Mouse (Mus musculus): ENCODE data around the gene Asah2.
"Not testable (repeated sequence)": the region's sequence is repeated elsewhere in the genome, so short reads cannot be mapped to it uniquely, and the experiment has no call there.

The Asah2 gene

GRCm38 (mm10) chr19:32102294-32102975, 5.6 kb downstream of the Asah2 start:
- DNase-seq = no peak

DNA sequence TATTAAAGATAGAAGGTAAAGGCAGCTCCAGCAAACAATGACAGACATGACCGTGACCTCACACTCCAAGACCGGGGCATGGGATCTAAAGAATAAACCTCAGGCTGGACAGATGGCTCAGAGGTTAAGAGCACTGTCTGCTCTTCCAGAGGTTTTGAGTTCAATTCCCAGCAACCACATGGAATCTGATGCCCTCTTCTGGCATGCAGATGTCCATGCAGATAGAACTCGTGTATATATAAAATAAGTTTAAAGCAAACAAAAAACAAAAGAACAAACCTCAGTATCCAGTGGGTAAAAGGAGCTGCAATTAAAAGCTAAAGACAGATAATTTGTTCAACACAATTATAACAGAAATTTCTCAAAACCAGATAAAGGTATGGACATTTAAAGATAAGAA, 9.4 kb downstream of the Asah2 start:
- no peak for DNase-seq

- no peak for DNase-seq
Measured at GRCm38 (mm10) chr19:32092358-32092757, 15.7 kb downstream of the Asah2 start.

DNA sequence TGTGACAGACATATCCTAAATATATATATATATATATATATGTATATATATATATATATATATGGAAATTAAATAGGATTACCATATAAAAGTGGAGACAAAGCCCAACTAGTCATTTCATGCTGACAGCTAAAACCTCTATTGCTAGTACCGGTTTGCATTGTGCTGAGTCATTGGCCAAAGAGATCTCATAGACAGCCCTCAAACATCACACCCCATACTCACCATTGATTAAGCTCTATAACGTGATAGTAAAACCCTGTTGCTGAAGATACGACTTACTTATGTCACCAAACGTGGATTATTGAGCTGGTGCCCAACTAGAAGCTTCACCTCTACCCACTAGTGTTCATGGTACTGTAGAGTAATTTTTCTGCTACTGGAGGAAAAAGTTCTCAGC, 17.2 kb downstream of the Asah2 start:
- no peak for DNase-seq

- DNase-seq = no peak
Measured at GRCm38 (mm10) chr19:32088570-32088969, 19.4 kb downstream of the Asah2 start.

GRCm38 (mm10) chr19:32087736-32088470, 20.1 kb downstream of the Asah2 start:
- no peak for DNase-seq

GRCm38 (mm10) chr19:32084813-32085212, 23.2 kb downstream of the Asah2 start:
- not testable (repeated sequence) for DNase-seq

GRCm38 (mm10) chr19:32070340-32070739, 37.7 kb downstream of the Asah2 start:
- DNase-seq = no peak

- no peak for DNase-seq
Measured at GRCm38 (mm10) chr19:32069598-32069997, 38.4 kb downstream of the Asah2 start.

DNA sequence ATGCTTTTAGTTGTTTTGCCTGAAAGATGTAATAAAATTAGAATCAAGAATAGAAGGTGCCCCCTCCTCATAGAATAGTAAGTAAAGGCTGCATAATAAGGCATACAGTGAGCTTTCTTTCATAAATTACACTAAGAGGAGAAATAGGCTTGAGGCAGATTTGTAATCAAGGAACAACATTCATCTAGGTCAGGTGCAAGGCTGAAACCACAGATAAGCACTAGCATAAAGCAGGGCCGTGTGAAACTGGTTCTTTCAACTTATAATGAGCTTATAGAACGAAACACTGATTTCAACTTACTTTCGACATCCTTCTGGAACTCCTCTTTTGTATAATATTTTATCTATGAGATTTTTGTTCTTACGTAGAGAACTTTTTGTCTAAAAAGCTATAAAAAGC, 40.3 kb downstream of the Asah2 start:
- DNase-seq = no peak

GRCm38 (mm10) chr19:32061294-32061693, 46.7 kb downstream of the Asah2 start:
- DNase-seq = no peak

DNA sequence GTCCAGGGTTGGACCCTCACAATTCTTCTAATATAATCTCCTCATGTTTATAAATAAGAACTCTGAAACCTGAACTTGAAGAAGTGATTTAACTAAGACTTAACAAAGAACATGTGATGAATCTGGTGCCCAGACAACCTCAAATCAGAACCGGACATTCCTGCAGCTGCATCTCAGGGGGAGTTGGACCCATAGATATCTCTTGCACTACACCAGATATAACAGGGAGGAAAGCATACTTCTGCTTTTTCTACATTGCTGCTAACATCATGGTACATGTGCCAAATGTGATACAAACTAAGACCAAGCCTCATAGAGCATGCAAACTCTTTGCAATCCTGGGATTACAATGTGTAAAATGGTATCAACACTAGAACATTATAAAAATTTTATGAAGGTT, 51.8 kb downstream of the Asah2 start:
- DNase-seq = no peak

- DNase-seq = no peak
Measured at GRCm38 (mm10) chr19:32055725-32056124, 52.3 kb downstream of the Asah2 start.

DNA sequence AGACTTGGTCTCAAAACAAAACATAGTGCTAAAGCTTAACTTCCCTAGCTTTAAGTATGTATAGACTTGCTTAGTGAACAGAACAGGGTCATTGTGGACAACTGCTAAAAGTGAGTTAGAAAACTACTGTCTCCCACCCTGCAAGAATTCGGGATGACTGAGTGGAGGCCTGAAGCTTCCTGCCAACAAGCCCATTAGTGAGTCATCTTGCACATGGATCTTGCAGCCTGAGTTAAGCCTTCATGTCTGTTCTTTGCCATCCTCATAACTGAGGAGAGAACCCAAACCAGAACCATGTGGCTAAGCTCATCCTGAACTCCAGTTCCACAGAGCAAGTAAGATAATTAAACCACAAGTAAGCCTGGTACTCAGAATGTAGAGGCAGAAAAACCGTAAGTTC, 56.8 kb downstream of the Asah2 start:
- DNase-seq = no peak

GRCm38 (mm10) chr19:32032881-32033280, 75.1 kb downstream of the Asah2 start:
- DNase-seq = peak; percentile 9 to 13

DNA sequence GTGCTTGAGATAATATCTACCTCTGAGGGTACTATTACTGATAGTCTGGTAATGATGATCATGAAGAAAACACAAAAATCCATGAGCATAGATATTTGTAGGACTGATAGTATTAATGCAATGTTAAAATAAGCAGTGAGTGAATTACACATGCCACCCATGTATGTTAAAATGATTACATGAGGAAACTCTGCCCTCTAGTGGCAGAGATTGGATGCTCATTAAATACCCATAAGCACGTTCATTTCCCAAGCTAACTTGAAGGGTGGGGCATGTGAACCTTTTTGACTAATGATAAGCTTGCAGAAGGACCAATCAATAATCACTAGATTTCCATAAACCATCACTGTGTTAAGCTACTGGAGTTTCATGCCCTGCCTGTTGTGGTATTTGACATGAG, 77.6 kb downstream of the Asah2 start:
- peak; percentile 67 to 79 for DNase-seq

- no peak for DNase-seq
Measured at GRCm38 (mm10) chr19:32025443-32025842, 82.6 kb downstream of the Asah2 start.

DNA sequence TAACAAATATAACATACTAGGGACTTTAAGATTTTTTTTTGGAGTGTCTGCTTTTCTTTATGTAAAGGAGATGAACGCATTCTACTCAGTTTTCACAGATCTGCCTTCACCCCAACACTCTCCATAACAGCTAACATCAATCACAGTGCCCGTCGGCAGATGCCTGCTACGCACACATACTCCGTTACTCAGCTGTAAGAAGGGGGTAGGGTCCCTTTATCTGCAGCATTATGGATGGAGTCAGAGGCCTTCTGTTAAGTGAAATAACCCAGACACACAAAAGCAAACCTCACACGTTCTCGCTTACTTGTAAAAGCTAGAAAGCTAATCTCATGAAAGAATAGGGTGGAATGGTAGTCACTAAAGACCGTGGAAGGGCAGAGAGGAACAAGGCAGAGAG, 88.3 kb downstream of the Asah2 start:
- DNase-seq = no peak

GRCm38 (mm10) chr19:32018585-32018984, 89.4 kb downstream of the Asah2 start:
- no peak for DNase-seq

DNA sequence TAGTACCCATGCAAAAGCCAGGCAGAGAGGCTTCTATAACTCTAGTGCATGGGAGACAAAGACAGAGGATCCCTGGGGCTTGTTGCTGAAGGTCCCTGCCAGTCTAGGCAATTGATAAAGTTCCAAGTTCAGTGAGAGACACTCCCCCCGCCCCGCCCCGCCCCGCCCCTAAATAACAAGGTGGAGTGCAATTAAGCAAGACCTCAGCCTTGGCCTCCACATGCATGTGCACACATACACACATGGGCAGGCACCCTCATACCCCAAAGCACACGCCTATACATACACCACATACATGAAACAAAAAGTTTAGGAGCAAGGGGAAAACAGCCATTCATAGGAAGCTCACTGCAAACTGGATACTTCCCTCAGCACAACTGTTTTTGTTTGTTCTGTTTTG, 90.0 kb downstream of the Asah2 start:
- DNase-seq = no peak

DNA sequence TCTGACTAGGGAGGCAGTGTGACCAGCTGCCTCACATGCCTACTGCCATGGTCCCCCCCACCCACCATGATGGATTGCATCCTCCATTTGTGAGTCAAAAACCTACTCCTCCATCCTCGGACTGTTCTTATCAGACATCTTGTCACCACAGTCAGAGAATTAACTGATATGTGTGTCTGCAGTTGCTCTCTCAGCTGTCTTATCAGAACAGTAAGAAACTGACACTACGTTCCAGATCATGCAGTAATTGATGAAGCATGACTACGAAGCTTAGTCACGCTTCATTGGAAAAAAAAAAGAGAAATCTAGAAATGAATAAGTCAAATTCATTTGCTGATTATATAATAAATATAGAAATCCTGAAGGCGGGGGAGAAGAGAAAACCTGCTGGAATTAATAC, 105.4 kb downstream of the Asah2 start:
- no peak for DNase-seq

- no peak for DNase-seq
Measured at GRCm38 (mm10) chr19:31996916-31997315, 111.1 kb downstream of the Asah2 start.

DNA sequence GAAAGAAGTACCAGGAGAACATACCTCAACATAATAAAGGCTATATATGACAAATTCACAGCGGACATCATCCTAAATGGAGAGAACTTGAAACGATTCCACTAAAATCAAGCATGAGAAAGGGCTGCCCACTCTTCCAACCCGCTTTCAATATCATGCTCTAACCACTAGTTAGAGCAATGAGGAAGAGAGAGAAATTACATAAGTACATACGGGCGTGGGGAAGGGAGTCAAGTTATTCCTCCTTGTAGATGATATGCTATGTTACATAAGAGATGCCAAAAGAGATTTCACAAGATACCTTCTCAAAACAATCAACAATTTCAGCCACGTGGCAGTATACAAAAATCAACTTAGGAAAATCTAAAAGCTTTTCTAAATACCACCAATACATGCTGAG, 117.0 kb downstream of the Asah2 start:
- no peak for DNase-seq

DNA sequence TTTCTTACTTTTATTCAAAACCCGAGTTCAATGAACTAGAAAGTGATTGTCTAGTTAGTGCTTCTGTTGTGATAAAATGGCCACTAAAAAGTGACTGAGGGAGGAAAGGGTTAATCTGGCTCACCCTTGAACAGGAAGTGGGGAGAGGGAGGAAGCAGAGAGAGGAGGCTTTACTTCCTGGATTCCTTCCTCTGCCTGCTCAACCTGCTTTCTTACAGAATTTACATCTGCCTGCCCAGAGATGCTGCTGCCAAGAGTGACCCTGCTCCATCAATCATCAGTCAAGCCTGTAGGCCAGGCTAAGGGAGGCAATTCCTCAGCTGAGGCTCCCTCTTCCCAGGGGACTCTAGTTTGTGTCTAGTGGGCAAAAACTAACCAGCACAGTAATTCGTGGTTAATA, 132.1 kb downstream of the Asah2 start:
- DNase-seq = no peak

DNA sequence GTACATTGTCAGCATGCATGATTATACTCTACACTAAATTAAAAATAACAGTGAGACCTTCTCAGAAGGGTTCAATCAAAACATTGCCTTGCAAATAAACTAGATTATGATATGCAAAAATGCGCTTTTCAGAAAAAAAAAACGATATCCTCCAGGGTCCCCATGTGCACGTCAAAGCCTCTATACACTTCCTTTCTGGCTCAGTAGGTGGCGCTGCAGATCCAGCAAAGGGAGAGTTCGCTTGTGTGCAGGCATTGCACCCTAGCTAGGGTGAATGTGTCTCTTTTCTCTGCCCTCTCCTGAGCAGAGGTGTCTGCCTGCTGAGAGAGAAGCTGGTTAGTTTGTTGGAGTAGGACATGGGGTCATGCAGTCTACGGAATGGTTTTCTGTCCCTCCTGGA, 136.0 kb downstream of the Asah2 start:
- DNase-seq = peak; percentile 92 to 94
